Mouse (Mus musculus): Measurements from ENCODE around the gene Fhad1.
A peak's percentile ranks its signal among the peaks of the same experiment; 100 is the strongest.

The Fhad1 gene

GRCm38 (mm10) chr4:141867498-141867897 lies 147.4 kb downstream of the Fhad1 start:
- no peaks in the 10 kb centered on the region; the same call in none of the 2 replicates for H3K36me3 ChIP-seq (ENCODE audit: control insufficient read depth, insufficient read depth, low read length, poor library complexity, severe bottlenecking)
- no peak for DNase-seq (ENCODE audit: low read depth, low spot score)
- H3K27me3 ChIP-seq (ENCODE audit: control insufficient read depth, insufficient read depth, low read length, poor library complexity, severe bottlenecking), result no peaks in the 10 kb centered on the region

DNA sequence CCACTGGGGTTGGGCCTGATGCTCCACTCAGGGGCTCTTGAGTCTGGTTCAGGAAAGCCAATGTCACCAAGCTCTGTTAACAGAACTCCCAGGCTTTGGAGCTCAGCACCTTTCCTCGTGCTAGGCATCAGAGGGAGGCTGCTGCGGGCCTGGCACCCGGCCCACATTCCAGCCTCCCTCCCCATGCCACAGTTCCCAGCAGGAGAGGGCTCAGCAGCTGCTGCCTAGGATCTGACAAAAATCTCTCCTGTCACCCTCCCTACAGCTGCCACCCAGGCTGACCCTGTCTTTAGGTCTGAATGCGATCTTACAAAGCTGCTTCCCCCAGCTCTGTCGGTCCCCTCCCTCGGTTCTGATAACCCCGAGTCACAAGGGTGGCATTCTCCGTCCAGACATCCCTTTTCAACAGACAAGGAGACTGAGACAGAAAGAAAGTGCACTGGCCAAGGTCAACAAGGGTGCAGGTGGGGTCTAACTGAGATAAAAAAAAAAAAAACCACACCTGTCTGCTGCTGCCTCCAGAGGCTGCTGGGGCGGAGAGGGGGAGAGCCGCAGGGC lies 147.9 kb downstream of the Fhad1 start:
- no peak for DNase-seq (ENCODE audit: low read depth, low spot score)
- Histone ChIP-seq H3K36me3 (ENCODE audit: control insufficient read depth, insufficient read depth, low read length, poor library complexity, severe bottlenecking) (no peaks in the 10 kb centered on the region; the same call in 1 of the 2 replicates), H3K27me3 (ENCODE audit: control insufficient read depth, insufficient read depth, low read length, poor library complexity, severe bottlenecking) (no peaks in the 10 kb centered on the region)

GRCm38 (mm10) chr4:141865600-141865999 lies 149.3 kb downstream of the Fhad1 start:
- Histone ChIP-seq H3K27me3 (ENCODE audit: control insufficient read depth, insufficient read depth, low read length, poor library complexity, severe bottlenecking) (no peaks in the 10 kb centered on the region), H3K36me3 (ENCODE audit: control insufficient read depth, insufficient read depth, low read length, poor library complexity, severe bottlenecking) (no peaks in the 10 kb centered on the region; the same call in 1 of the 2 replicates)
- no peak for DNase-seq (ENCODE audit: low read depth, low spot score)

GRCm38 (mm10) chr4:141865006-141865405 lies 149.9 kb downstream of the Fhad1 start:
- DNase-seq (ENCODE audit: low read depth, low spot score), result no peak
- Histone ChIP-seq H3K27me3 (ENCODE audit: control insufficient read depth, insufficient read depth, low read length, poor library complexity, severe bottlenecking) (no peaks in the 10 kb centered on the region), H3K36me3 (ENCODE audit: control insufficient read depth, insufficient read depth, low read length, poor library complexity, severe bottlenecking) (no peaks in the 10 kb centered on the region; the same call in 1 of the 2 replicates)

DNA sequence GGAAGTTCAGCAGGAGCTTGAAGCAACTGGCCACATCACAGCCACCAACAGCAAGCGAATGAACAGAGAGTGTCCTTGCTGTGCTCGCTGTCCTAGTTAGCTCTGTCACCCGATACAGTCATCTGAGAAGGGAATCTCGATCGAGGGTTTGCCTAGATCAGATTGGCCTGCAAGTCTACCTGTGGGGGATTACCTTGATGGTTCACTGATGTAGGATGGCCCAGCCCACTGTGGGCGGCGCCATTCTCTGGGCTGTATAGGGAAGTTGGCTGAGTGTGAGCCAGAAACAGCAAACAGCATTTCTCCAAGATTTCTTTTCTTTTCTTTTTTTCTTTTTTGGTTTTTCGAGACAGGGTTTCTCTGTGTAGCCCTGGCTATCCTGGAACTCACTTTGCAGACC lies 150.4 kb downstream of the Fhad1 start:
- no peaks in the 10 kb centered on the region for H3K27me3 ChIP-seq (ENCODE audit: control insufficient read depth, insufficient read depth, low read length, poor library complexity, severe bottlenecking)
- no peaks in the 10 kb centered on the region; the same call in 1 of the 2 replicates for H3K36me3 ChIP-seq (ENCODE audit: control insufficient read depth, insufficient read depth, low read length, poor library complexity, severe bottlenecking)
- DNase-seq (ENCODE audit: low read depth, low spot score), result no peak

GRCm38 (mm10) chr4:141863726-141864280 lies 151.1 kb downstream of the Fhad1 start:
- DNase-seq (ENCODE audit: low read depth, low spot score), result no peak
- no peaks in the 10 kb centered on the region for H3K27me3 ChIP-seq (ENCODE audit: control insufficient read depth, insufficient read depth, low read length, poor library complexity, severe bottlenecking)
- H3K36me3 ChIP-seq (ENCODE audit: control insufficient read depth, insufficient read depth, low read length, poor library complexity, severe bottlenecking), result no peaks in the 10 kb centered on the region; the same call in 1 of the 2 replicates

DNA sequence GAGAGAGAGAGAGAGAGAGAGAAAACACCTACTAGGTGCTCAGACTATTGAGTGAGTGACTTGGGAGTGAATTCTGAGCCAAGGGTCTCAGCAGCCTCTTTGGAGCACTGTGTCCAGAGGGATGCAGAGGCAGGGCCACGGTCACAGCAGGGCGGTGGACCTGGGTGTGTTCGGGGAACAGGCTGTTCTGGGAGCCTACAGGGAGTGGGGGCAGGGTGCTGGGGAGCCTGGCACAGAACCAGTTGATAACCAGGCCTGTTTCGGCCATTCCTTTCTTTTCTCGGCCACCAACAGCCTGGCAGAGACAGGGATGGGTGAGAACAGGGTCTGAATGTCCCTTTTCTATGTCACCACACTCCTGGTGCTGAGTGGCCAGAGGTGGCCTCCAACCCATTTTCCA lies 152.0 kb downstream of the Fhad1 start:
- Histone ChIP-seq H3K27me3 (ENCODE audit: control insufficient read depth, insufficient read depth, low read length, poor library complexity, severe bottlenecking) (no peaks in the 10 kb centered on the region), H3K36me3 (ENCODE audit: control insufficient read depth, insufficient read depth, low read length, poor library complexity, severe bottlenecking) (no peaks in the 10 kb centered on the region; the same call in 1 of the 2 replicates)
- no peak for DNase-seq (ENCODE audit: low read depth, low spot score)

- H3K36me3 ChIP-seq (ENCODE audit: control insufficient read depth, insufficient read depth, low read length, poor library complexity, severe bottlenecking), result no peaks in the 10 kb centered on the region; the same call in 1 of the 2 replicates
- DNase-seq (ENCODE audit: low read depth, low spot score), result no peak
- H3K27me3 ChIP-seq (ENCODE audit: control insufficient read depth, insufficient read depth, low read length, poor library complexity, severe bottlenecking), result no peaks in the 10 kb centered on the region
These were observed 153.1 kb downstream of the Fhad1 start for GRCm38 (mm10) chr4:141861591-141862295.

DNA sequence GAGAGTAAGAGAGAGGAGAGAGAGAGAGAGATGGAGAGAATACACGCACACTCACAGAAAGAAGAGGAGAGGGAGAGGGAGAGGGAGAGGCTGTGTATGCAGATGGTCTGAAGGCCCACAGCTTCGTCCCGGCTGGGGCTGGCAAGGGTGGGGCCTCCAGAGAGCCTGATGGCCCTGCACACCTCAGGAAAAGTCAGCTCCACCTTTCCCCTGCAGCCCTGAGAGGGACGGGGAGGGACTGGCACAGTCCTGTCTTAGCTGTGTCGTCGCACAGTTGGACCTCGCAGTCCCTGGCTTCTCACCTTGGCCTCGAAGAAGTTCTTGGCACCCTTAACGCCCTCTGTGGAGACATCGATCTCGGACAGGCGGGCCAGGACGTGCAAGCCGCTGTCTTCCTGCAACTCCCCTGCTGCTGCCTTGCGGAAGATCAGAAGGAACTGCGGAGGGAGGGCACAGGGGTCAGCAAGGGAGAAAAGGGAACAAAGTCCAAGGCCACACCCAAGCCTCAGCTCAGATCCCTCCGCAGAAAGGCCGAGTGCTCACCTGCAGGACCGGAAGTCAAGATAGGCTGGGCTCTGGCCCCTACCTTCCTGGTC lies 154.5 kb downstream of the Fhad1 start:
- DNase-seq (ENCODE audit: low read depth, low spot score), result no peak
- Histone ChIP-seq H3K27me3 (ENCODE audit: control insufficient read depth, insufficient read depth, low read length, poor library complexity, severe bottlenecking) (no peaks in the 10 kb centered on the region), H3K36me3 (ENCODE audit: control insufficient read depth, insufficient read depth, low read length, poor library complexity, severe bottlenecking) (no peaks in the 10 kb centered on the region; the same call in 1 of the 2 replicates)

DNA sequence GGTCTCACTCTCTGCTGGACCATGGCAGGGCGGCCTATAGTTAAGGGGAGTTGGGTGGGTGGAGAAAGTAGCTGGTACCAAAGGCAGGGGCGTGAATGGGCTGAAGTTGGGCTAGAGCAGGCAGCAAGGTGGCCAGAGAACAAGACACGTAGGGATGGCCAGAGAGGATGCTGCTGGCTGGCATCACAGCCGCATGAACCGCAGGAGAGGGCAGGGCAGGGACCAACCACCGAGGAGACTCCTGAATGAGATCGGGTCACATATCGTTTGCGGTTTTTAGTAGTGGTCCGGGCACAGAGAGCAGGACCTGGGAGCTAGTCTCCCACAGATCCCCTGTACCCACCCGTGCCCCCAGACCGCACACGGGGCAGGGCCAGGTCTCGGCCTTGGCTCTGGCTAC lies 155.5 kb downstream of the Fhad1 start:
- Histone ChIP-seq H3K27me3 (ENCODE audit: control insufficient read depth, insufficient read depth, low read length, poor library complexity, severe bottlenecking) (no peaks in the 10 kb centered on the region), H3K36me3 (ENCODE audit: control insufficient read depth, insufficient read depth, low read length, poor library complexity, severe bottlenecking) (no peaks in the 10 kb centered on the region; the same call in 1 of the 2 replicates)
- DNase-seq (ENCODE audit: low read depth, low spot score), result no peak

GRCm38 (mm10) chr4:141858501-141858900 lies 156.4 kb downstream of the Fhad1 start:
- Histone ChIP-seq H3K27me3 (ENCODE audit: control insufficient read depth, insufficient read depth, low read length, poor library complexity, severe bottlenecking) (no peaks in the 10 kb centered on the region), H3K36me3 (ENCODE audit: control insufficient read depth, insufficient read depth, low read length, poor library complexity, severe bottlenecking) (no peaks in the 10 kb centered on the region; the same call in 1 of the 2 replicates)
- DNase-seq (ENCODE audit: low read depth, low spot score), result peak; percentile 52

GRCm38 (mm10) chr4:141857422-141857930 lies 157.4 kb downstream of the Fhad1 start:
- Histone ChIP-seq H3K27me3 (ENCODE audit: control insufficient read depth, insufficient read depth, low read length, poor library complexity, severe bottlenecking) (no peaks in the 10 kb centered on the region), H3K36me3 (ENCODE audit: control insufficient read depth, insufficient read depth, low read length, poor library complexity, severe bottlenecking) (no peaks in the 10 kb centered on the region; the same call in 1 of the 2 replicates)
- peak; percentile 77 for DNase-seq (ENCODE audit: low read depth, low spot score)

- no peaks in the 10 kb centered on the region for H3K27me3 ChIP-seq (ENCODE audit: control insufficient read depth, insufficient read depth, low read length, poor library complexity, severe bottlenecking)
- no peaks in the 10 kb centered on the region for H3K36me3 ChIP-seq (ENCODE audit: control insufficient read depth, insufficient read depth, low read length, poor library complexity, severe bottlenecking)
- peak; percentile 81 for DNase-seq (ENCODE audit: low read depth, low spot score)
These were observed 161.4 kb downstream of the Fhad1 start for GRCm38 (mm10) chr4:141853437-141853836.

DNA sequence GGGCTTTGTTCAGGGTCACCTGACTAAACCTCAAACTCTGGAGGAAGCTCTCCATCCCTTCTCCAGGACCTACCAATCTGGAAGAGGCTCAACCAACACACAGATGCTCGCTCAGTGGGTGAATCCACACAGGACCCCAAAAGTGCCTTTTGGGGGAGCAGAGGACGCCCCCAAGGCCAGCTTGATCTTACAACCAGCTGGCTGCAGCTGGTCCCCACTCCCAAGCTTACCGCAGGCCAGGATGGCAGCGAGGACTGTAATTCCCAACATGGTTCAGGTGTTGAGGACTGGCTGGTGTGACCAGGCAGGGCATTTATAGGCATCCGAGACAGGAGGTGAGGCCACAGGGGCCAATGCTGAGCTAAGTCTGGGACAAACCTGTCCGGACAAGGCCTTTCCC lies 168.9 kb downstream of the Fhad1 start, which contains the start of gene Ctrc:
Ctrc (minus strand) TSS at position 361 of the 400 bp plus-strand sequence.
- no peak for DNase-seq (ENCODE audit: low read depth, low spot score)
- H3K27me3 ChIP-seq (ENCODE audit: control insufficient read depth, insufficient read depth, low read length, poor library complexity, severe bottlenecking), result no peaks in the 10 kb centered on the region
- H3K36me3 ChIP-seq (ENCODE audit: control insufficient read depth, insufficient read depth, low read length, poor library complexity, severe bottlenecking), result no peaks in the 10 kb centered on the region
